Mouse (Mus musculus): ENCODE data around the gene Eomes.

Eomes gene

DNA sequence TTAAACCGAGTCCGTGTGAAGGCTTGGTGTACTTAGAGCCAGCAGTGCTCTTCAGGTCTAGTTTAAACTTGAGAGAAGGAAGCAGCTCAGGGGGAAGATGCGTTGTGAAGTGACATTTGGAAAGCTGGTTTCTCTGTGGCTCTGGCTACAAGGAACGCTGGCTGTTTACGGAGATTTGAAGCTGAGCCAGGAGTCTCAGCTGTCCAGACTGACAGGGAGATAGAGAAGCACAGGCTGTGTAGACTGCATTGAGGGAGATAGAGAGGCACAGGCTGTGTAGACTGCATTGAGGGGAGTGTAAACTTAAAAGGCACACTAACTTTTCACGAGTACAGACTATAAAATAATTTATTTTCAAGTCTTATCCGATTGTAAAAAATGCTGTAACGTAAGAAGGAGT lies 42.0 kb downstream of the Eomes start:
- DNase-seq = no peak

DNA sequence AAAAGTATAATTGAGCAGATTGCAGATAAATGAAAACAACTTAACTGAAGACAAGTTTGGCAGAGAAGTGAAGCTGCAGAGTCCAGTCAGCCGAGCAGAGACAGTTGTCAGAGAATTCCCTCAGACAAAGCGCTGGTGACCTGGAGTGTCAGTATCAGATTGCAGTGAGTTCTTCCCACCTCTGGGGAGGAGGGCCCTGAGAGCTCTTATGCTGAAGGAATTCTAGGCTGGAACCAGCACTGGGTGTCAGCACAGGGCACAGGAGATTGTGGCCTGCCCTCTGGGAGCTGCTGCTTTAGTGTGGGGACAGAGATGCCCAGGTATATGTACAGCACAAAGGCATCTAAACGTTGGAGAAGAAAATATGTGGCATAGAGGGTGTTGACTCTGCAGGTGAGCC lies 42.8 kb downstream of the Eomes start:
- no peak for DNase-seq

DNA sequence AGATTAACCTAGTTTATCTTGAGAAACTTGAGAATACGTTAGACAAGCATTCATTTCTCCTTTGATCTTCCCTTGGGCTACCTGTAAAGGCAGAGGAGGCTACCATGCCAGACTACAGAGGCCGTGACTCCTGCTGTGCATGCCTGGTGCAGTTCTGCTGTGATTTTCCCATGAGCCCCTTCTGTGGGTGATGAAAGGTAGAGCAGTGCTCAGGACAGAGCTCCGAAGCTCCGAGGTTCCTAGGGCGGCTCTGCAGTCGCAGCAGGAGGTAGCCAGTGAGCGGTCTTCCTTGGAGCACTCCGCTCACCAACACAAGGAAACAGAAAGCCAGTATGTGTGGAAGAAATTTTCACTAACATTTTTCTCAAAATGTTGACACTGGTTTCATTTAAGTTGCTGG lies 43.6 kb downstream of the Eomes start:
- no peak for DNase-seq

DNA sequence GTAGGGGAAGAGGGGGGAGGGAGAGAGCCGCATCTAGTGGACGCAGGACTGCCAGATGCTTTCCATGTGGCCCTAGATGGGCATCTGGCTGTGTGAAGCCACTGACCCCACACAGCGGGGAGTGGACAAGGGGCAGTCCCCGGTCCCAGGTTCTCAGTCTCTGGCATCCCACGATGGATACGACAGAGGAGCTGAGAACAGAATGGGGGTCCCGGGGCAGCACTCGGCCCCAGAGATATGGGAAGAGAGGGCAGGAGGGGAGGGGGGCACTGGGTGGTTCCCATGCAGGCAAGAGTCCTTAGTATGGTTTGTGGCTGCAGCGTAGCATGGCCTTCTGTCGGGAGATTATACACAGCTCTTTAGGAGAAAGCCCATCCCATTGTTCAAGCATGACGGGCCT lies 45.7 kb downstream of the Eomes start:
- DNase-seq = no peak

DNA sequence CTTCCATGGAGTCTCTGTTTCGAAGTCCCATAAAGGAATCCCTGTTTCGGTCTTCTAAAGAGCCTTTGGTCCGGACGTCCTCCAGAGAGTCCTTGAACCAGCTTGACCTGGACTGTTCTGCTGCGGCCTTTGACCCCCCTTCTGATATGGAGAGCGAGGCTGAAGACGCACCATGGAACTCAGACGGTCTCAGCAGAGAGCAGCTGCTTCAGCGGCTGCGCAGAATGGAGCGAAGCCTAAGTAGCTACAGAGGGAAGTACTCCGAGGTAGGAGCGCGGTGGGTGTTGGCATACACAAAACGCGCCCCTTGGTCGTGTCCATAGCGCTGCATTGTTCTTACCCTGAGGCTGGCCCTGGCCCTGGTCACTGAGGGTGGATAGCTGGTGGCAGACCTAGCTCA lies 49.0 kb downstream of the Eomes start:
- no peak for DNase-seq

DNA sequence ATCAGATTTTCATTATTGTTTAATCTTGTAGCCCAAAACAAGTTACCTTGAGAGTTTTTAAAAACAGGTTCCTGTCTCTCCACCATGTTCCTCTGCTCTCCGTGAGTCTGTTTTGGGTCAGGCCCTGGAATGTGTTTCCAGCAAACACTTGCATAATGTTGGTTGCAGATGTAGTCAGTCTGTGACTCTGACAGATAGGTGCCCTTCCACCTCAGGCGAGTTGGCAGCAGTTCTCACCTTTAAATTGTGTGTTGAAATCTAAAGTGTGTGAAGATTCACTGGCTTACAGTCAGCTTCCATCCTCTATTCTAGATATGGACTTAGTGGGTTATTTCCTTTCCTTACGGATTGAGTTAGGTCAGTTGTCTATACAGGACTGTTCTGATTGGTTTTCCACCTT lies 51.8 kb downstream of the Eomes start:
- DNase-seq = no peak

DNA sequence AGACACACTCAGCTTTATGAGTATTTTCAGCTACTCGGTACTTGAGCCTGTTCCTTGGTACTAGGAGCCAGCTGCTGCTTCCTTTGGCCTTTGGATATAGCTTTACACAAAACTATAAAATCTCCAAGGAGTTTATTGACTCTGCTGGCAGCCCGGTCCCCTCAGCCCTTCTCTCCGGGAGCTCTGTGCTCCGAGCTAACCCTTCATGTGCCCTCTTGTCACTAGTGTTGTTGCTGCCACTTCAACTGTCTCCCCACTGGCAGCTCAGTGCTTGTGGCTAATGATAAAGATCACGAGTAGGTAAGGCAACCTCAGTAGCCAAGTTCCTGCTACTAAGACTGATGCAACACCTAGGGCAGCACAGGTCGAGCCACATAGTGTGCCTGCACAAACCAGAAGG lies 52.7 kb downstream of the Eomes start:
- DNase-seq = no peak

DNA sequence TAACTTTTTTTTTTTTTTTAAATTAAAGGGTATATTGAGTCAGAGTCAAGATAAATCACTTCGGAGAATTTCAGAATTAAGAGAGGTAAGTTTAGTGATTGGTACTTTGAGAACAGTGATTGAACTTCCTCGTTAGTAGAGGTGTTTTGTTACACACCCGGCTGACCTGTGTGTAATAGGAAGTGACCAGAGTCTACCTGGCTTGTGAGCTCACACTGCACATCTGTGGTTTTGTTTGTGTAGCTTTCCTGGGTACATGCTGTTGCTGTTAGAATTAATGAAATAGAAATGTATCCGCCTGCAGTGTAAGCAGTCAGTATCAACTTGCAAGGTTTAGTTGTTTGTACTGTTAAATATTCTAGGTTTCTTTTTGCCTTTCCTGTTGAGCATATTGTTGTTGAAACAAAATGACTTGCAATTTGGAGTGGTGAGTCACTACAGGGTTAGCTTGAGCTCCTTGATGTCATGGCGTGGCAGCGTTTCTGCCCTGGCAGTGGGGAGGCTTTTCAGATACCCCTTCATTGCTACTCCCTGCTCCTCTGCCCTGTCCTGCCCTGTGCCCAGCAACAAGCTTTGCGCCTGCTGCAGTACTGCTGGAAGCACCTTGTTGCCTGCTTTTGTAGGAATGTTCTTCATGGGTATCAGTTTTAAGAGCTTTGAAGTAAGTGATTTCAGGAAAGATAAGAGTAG lies 54.6 kb downstream of the Eomes start:
- DNase-seq = no peak
